Mouse (Mus musculus): ENCODE data around the gene Aagab. TPM values are rescaled to one million over a fixed set of nuclear protein-coding genes. Genes with fewer than 3 reads are reported as not detected.

Gene Aagab
- polyA plus RNA-seq, 1 experiment = 46.5 TPM

GRCm38 (mm10) chr9:63595652-63596051 is 6.8 kb upstream of the Aagab start:
- H3K36me3 ChIP-seq (ENCODE audit: control insufficient read depth, insufficient read depth, low read length) = no peaks in the 10 kb centered on the region
- no peaks in the 10 kb centered on the region for H3K27me3 ChIP-seq (ENCODE audit: control insufficient read depth, insufficient read depth, low read length)
- no peak overlapping the region for H3K27ac ChIP-seq (ENCODE audit: control insufficient read depth, insufficient read depth, low read length)
- no peak for DNase-seq
- TF ChIP-seq CTCF (IDR thresholded peaks at IDR 0.05; ENCODE audit: borderline replicate concordance, control insufficient read depth, extremely low read depth, insufficient read depth, low read length, poor library complexity) = no peak
- no peak for TF ChIP-seq POLR2A (IDR thresholded peaks at IDR 0.05; ENCODE audit: control insufficient read depth, extremely low read depth, insufficient read depth, low read length, poor library complexity)
- no peak overlapping the region for H3K4me3 ChIP-seq (ENCODE audit: control insufficient read depth, insufficient read depth, low read length)
- H3K4me1 ChIP-seq (replicated peaks; ENCODE audit: control insufficient read depth, insufficient read depth, low read length) = peaks cover 7% of the 10 kb centered on the region
- WGBS = 35% methylated on average over 8 of the region's 8 CpGs

GRCm38 (mm10) chr9:63596660-63597059 is 5.8 kb upstream of the Aagab start:
- no peaks in the 10 kb centered on the region for H3K36me3 ChIP-seq (ENCODE audit: control insufficient read depth, insufficient read depth, low read length)
- no peak for TF ChIP-seq POLR2A (IDR thresholded peaks at IDR 0.05; ENCODE audit: control insufficient read depth, extremely low read depth, insufficient read depth, low read length, poor library complexity)
- no peak for TF ChIP-seq CTCF (IDR thresholded peaks at IDR 0.05; ENCODE audit: borderline replicate concordance, control insufficient read depth, extremely low read depth, insufficient read depth, low read length, poor library complexity)
- 94% methylated on average over 9 of the region's 9 CpGs for WGBS
- H3K4me1 ChIP-seq (replicated peaks; ENCODE audit: control insufficient read depth, insufficient read depth, low read length) = peaks cover 4% of the 10 kb centered on the region
- no peak for DNase-seq
- no peak overlapping the region for H3K4me3 ChIP-seq (ENCODE audit: control insufficient read depth, insufficient read depth, low read length)
- no peak overlapping the region for H3K27ac ChIP-seq (ENCODE audit: control insufficient read depth, insufficient read depth, low read length)
- H3K27me3 ChIP-seq (ENCODE audit: control insufficient read depth, insufficient read depth, low read length) = no peaks in the 10 kb centered on the region

- H3K27me3 ChIP-seq (ENCODE audit: control insufficient read depth, insufficient read depth, low read length) = no peaks in the 10 kb centered on the region
- peaks cover 19% of the 10 kb centered on the region for H3K4me1 ChIP-seq (replicated peaks; ENCODE audit: control insufficient read depth, insufficient read depth, low read length)
- DNase-seq = peak; percentile 59
- no peak for TF ChIP-seq POLR2A (IDR thresholded peaks at IDR 0.05; ENCODE audit: control insufficient read depth, extremely low read depth, insufficient read depth, low read length, poor library complexity)
- no peak for TF ChIP-seq CTCF (IDR thresholded peaks at IDR 0.05; ENCODE audit: borderline replicate concordance, control insufficient read depth, extremely low read depth, insufficient read depth, low read length, poor library complexity)
- H3K27ac ChIP-seq (ENCODE audit: control insufficient read depth, insufficient read depth, low read length) = peak overlapping the region; percentile 90
- WGBS = 24% methylated on average over 6 of the region's 6 CpGs
- peak overlapping the region; percentile 19 for H3K4me3 ChIP-seq (ENCODE audit: control insufficient read depth, insufficient read depth, low read length)
- H3K36me3 ChIP-seq (ENCODE audit: control insufficient read depth, insufficient read depth, low read length) = no peaks in the 10 kb centered on the region
These were observed 1.4 kb downstream of the Aagab start for GRCm38 (mm10) chr9:63603849-63604248.

- H3K4me1 ChIP-seq (replicated peaks; ENCODE audit: control insufficient read depth, insufficient read depth, low read length) = peaks cover 40% of the 10 kb centered on the region
- no peak overlapping the region for H3K27ac ChIP-seq (ENCODE audit: control insufficient read depth, insufficient read depth, low read length)
- H3K4me3 ChIP-seq (ENCODE audit: control insufficient read depth, insufficient read depth, low read length) = no peak overlapping the region
- no peaks in the 10 kb centered on the region for H3K36me3 ChIP-seq (ENCODE audit: control insufficient read depth, insufficient read depth, low read length)
- no peak for TF ChIP-seq POLR2A (IDR thresholded peaks at IDR 0.05; ENCODE audit: control insufficient read depth, extremely low read depth, insufficient read depth, low read length, poor library complexity)
- TF ChIP-seq CTCF (IDR thresholded peaks at IDR 0.05; ENCODE audit: borderline replicate concordance, control insufficient read depth, extremely low read depth, insufficient read depth, low read length, poor library complexity) = no peak
- WGBS = 83% methylated on average over 2 of the region's 2 CpGs
- DNase-seq = no peak
- H3K27me3 ChIP-seq (ENCODE audit: control insufficient read depth, insufficient read depth, low read length) = no peaks in the 10 kb centered on the region
These were observed 4.1 kb downstream of the Aagab start for GRCm38 (mm10) chr9:63606594-63606993.

GRCm38 (mm10) chr9:63608006-63608405 is 5.5 kb downstream of the Aagab start:
- no peak overlapping the region for H3K4me3 ChIP-seq (ENCODE audit: control insufficient read depth, insufficient read depth, low read length)
- 95% methylated on average over 6 of the region's 6 CpGs for WGBS
- no peak for DNase-seq
- H3K36me3 ChIP-seq (ENCODE audit: control insufficient read depth, insufficient read depth, low read length) = no peaks in the 10 kb centered on the region
- peaks cover 49% of the 10 kb centered on the region for H3K4me1 ChIP-seq (replicated peaks; ENCODE audit: control insufficient read depth, insufficient read depth, low read length)
- no peaks in the 10 kb centered on the region for H3K27me3 ChIP-seq (ENCODE audit: control insufficient read depth, insufficient read depth, low read length)
- TF ChIP-seq CTCF (IDR thresholded peaks at IDR 0.05; ENCODE audit: borderline replicate concordance, control insufficient read depth, extremely low read depth, insufficient read depth, low read length, poor library complexity) (no peak), POLR2A (IDR thresholded peaks at IDR 0.05; ENCODE audit: control insufficient read depth, extremely low read depth, insufficient read depth, low read length, poor library complexity) (no peak)
- no peak overlapping the region for H3K27ac ChIP-seq (ENCODE audit: control insufficient read depth, insufficient read depth, low read length)

- H3K27me3 ChIP-seq (ENCODE audit: control insufficient read depth, insufficient read depth, low read length) = no peaks in the 10 kb centered on the region
- no peaks in the 10 kb centered on the region for H3K36me3 ChIP-seq (ENCODE audit: control insufficient read depth, insufficient read depth, low read length)
- no peak overlapping the region for H3K4me3 ChIP-seq (ENCODE audit: control insufficient read depth, insufficient read depth, low read length)
- DNase-seq = no peak
- H3K4me1 ChIP-seq (replicated peaks; ENCODE audit: control insufficient read depth, insufficient read depth, low read length) = peaks cover 49% of the 10 kb centered on the region
- H3K27ac ChIP-seq (ENCODE audit: control insufficient read depth, insufficient read depth, low read length) = no peak overlapping the region
- WGBS = 86% methylated on average over 8 of the region's 8 CpGs
- TF ChIP-seq CTCF (IDR thresholded peaks at IDR 0.05; ENCODE audit: borderline replicate concordance, control insufficient read depth, extremely low read depth, insufficient read depth, low read length, poor library complexity) (no peak), POLR2A (IDR thresholded peaks at IDR 0.05; ENCODE audit: control insufficient read depth, extremely low read depth, insufficient read depth, low read length, poor library complexity) (no peak)
These were observed 6.8 kb downstream of the Aagab start for GRCm38 (mm10) chr9:63609246-63609645.

- DNase-seq = no peak
- Histone ChIP-seq H3K4me1 (replicated peaks; ENCODE audit: control insufficient read depth, insufficient read depth, low read length) (peaks cover 49% of the 10 kb centered on the region), H3K27ac (ENCODE audit: control insufficient read depth, insufficient read depth, low read length) (no peak overlapping the region), H3K36me3 (ENCODE audit: control insufficient read depth, insufficient read depth, low read length) (no peaks in the 10 kb centered on the region), H3K27me3 (ENCODE audit: control insufficient read depth, insufficient read depth, low read length) (no peaks in the 10 kb centered on the region), H3K4me3 (ENCODE audit: control insufficient read depth, insufficient read depth, low read length) (no peak overlapping the region)
- TF ChIP-seq CTCF (IDR thresholded peaks at IDR 0.05; ENCODE audit: borderline replicate concordance, control insufficient read depth, extremely low read depth, insufficient read depth, low read length, poor library complexity) (no peak), POLR2A (IDR thresholded peaks at IDR 0.05; ENCODE audit: control insufficient read depth, extremely low read depth, insufficient read depth, low read length, poor library complexity) (no peak)
- WGBS = 98% methylated on average over 2 of the region's 2 CpGs
These were observed 7.3 kb downstream of the Aagab start for GRCm38 (mm10) chr9:63609776-63610175.
